Mouse (Mus musculus) cortical plate, adult 2 months (tissue): ENCODE data around the gene Lifr.

Experiments
- CTCF ChIP-seq: fragments of 200-500 bp; IDR thresholded peaks from 2 replicates; pipeline ENCODE4 v1.5.1; 2011; ENCODE audit warnings: mild to moderate bottlenecking, control low read depth, low read length; ENCODE audit not compliant: insufficient read depth; ENCODE audit errors: extremely low read depth
- POLR2A ChIP-seq: fragments of 200-500 bp; IDR thresholded peaks from 2 replicates; pipeline ENCODE4 v1.6.1; 2011; ENCODE audit warnings: mild to moderate bottlenecking, low read length, control low read depth; ENCODE audit not compliant: insufficient read depth; ENCODE audit errors: extremely low read depth

DNA sequence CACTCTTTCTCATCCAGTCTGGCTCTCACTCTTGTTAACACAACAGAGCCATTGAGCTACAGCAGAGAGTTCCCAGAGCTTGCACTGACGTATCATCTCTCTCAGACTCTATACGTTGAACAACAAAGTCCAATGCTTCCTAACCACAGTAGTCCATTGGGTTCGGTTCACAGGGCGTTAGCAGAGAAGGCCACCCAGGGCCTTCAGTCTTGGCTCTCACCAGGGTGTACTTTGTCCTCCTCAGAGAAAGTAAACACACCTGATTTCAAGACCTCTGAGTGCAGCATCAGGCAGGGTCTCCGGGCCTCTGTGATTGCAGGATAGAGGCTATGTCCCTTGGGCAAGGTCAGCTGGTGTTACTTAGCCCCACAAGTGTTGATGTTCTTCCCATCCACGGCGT lies 116.9 kb downstream of the Lifr start:
- TF ChIP-seq POLR2A, result no peak
- no peak for TF ChIP-seq CTCF
